Mouse (Mus musculus) hindbrain, embryonic 16.5 days (tissue): Measurements from ENCODE around the gene Gli1. TPM values are rescaled to one million over a fixed set of nuclear protein-coding genes. Genes with fewer than 3 reads are reported as not detected.
A peak's percentile ranks its signal among the peaks of the same experiment; 100 is the strongest.

Experiments used
- ATAC-seq: fragments of 200-750 bp; cut with Nextera tagmentation; 2 replicates; pipeline ENCODE4 v1.8.0; 2017; ENCODE audit warnings: moderate TSS enrichment, moderate library complexity
- H3K27ac ChIP-seq: fragments of 300-500 bp; sonication (generic); 2 replicates; pipeline ENCODE4 v1.5.1; 2014; ENCODE audit warnings: low read depth, mild to moderate bottlenecking, control low read depth, low read length, moderate library complexity
- H3K27me3 ChIP-seq: fragments of 300-500 bp; sonication (generic); replicated peaks from 2 replicates; pipeline ENCODE4 v1.6.1; 2014; ENCODE audit warnings: low read length; ENCODE audit not compliant: control insufficient read depth, insufficient read depth
- H3K36me3 ChIP-seq: fragments of 300-500 bp; sonication (generic); 2 replicates; pipeline ENCODE4 v1.6.1; 2014; ENCODE audit warnings: mild to moderate bottlenecking, low read length, moderate library complexity, mixed read lengths; ENCODE audit not compliant: control insufficient read depth, insufficient read depth
- H3K4me1 ChIP-seq: fragments of 300-500 bp; sonication (generic); 2 replicates; pipeline ENCODE4 v1.6.1; 2014; ENCODE audit warnings: low read depth, low read length; ENCODE audit not compliant: control insufficient read depth, insufficient read depth
- H3K4me2 ChIP-seq: fragments of 300-500 bp; sonication (generic); 2 replicates; pipeline ENCODE4 v1.6.1; 2014; ENCODE audit warnings: mild to moderate bottlenecking, low read length, control low read depth, moderate library complexity
- H3K4me3 ChIP-seq: fragments of 300-500 bp; sonication (generic); 2 replicates; pipeline ENCODE4 v1.5.1; 2014; ENCODE audit warnings: mild to moderate bottlenecking, low read length, control low read depth, moderate library complexity
- H3K9ac ChIP-seq: fragments of 300-500 bp; sonication (generic); 2 replicates; pipeline ENCODE4 v1.6.1; 2014; ENCODE audit warnings: low read depth, mild to moderate bottlenecking, control low read depth, low read length, moderate library complexity
- H3K9me3 ChIP-seq: fragments of 300-500 bp; sonication (generic); 2 replicates; pipeline ENCODE4 v1.6.1; 2014; ENCODE audit warnings: mild to moderate bottlenecking, low read length, moderate library complexity; ENCODE audit not compliant: control insufficient read depth
- WGBS: fragments of 180-500 bp; shearing (Covaris S2); extraction: QIAGEN DNeasy Blood & Tissue Kit; methylation state at CpG from one replicate; pipeline ENCODE4 v1.1.7; 2014; 5-methylcytosine and 5-hydroxymethylcytosine counted together
- polyA plus RNA-seq: library from polyadenylated mRNA; unstranded; fragments of >200 nt; fragmentation: Nextera tagmentation; extraction: Ambion mirVana; gene quantifications from 2 replicates; pipeline ENCODE4 v1.2.1, GENCODE M21; 2015

Gene Gli1
- polyA plus RNA-seq, 1 experiment from 2014 or later = 1.8 TPM

DNA sequence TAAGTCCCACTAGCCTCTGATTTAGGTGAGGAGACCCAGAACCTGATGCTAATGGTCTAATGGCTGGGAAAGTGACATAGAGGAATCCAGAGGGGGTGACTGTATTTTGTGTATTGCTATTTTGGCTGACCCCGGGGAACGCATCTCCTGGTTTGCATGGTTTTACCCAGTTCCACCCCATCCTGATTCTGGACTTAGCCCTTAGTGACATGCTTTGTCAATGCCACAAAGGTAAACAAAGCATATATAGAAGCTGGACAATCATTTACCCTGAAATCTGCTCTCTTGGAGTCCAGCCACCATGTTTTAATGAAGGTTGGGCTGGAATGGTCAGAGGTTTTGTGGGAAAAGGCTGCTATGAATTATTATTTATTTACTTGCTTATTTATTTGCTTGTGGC is 26.5 kb upstream of the Gli1 start:
- H3K36me3 ChIP-seq = no peaks in the 10 kb centered on the region
- no peak overlapping the region for H3K9ac ChIP-seq
- H3K9me3 ChIP-seq = no peaks in the 10 kb centered on the region
- no peaks in the 10 kb centered on the region for H3K4me1 ChIP-seq
- H3K4me2 ChIP-seq = no peak overlapping the region
- no peak for ATAC-seq
- no peak overlapping the region for H3K4me3 ChIP-seq
- no peaks in the 10 kb centered on the region for H3K27me3 ChIP-seq
- no peak overlapping the region for H3K27ac ChIP-seq
- 70% methylated on average over 2 of the region's 2 CpGs for WGBS

DNA sequence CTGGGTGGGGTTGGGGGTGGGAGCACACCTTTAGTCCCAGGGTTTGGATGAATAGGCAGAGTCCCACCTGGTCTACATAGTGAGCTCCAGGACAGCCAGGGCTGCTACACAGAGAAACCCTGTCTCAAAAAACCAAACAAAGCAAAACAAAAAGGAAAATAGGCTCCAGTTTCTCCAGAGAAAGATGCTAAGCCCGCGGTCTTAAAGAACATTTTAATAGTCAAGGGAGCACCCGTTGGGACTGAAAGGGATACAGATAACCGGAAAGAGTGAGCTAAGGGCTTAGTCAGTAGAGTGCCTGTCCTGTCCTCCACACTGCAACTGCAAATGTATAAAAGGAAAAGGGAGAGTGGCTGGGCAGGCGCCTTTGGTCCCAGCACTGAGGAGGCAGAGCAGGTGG is 25.3 kb upstream of the Gli1 start:
- H3K27me3 ChIP-seq = no peaks in the 10 kb centered on the region
- peaks cover 1% of the 10 kb centered on the region; the same call in 1 of the 2 replicates for H3K9me3 ChIP-seq
- no peak overlapping the region for H3K4me3 ChIP-seq
- no peak overlapping the region for H3K27ac ChIP-seq
- WGBS = 71% methylated on average over 5 of the region's 5 CpGs
- no peak overlapping the region for H3K9ac ChIP-seq
- no peak overlapping the region for H3K4me2 ChIP-seq
- no peaks in the 10 kb centered on the region for H3K4me1 ChIP-seq
- no peaks in the 10 kb centered on the region for H3K36me3 ChIP-seq
- ATAC-seq = no peak

DNA sequence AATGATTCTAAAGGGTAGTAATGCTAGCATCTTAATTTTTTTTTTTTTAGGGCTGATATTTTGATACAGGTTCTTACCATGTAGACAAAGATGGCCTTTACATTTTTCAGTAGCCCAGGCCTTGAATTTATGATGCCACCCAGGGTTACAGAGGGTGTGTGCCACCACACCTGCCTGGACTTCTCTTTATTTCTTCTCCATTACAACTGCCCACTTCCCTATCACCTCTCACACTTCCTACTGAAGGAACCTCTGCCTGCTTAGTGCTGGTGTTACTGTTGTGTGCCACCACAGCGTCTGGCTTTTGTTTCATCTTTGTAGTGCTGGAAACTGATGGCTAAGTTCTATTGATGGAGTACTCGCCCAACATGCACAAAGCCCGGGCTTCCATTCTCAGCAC is 18.9 kb upstream of the Gli1 start:
- WGBS = 90% methylated on average over 3 of the region's 3 CpGs
- H3K27ac ChIP-seq = no peak overlapping the region
- H3K27me3 ChIP-seq = no peaks in the 10 kb centered on the region
- no peak overlapping the region for H3K9ac ChIP-seq
- no peak overlapping the region for H3K4me3 ChIP-seq
- peaks cover 2% of the 10 kb centered on the region; the same call in 1 of the 2 replicates for H3K9me3 ChIP-seq
- H3K4me1 ChIP-seq = no peaks in the 10 kb centered on the region
- no peaks in the 10 kb centered on the region for H3K36me3 ChIP-seq
- H3K4me2 ChIP-seq = no peak overlapping the region
- no peak for ATAC-seq

DNA sequence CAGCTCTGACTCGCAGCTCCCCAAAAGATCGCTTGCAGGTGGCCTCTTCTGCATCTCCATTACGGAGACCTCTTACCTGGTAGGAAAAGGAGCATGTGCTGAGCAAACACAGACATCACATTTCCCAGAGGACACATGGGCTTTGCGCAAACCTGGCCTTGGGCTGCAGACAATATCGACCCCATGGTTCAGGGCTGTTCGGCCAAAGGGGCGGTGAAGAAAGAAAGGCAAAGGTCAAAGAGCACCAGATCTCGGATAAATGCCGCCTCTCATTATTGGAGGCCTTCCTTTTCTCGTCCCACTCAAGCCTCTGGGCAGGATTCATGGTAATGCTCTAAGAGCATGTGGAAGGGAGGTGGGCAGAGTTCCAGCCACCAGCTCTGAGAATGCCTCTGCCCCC is 13.6 kb upstream of the Gli1 start:
- H3K4me3 ChIP-seq = no peak overlapping the region
- H3K36me3 ChIP-seq = no peaks in the 10 kb centered on the region
- no peak overlapping the region for H3K4me2 ChIP-seq
- WGBS = 54% methylated on average over 10 of the region's 10 CpGs
- 0 out of 2 replicates have a peak, but pooled peaks cover 2% of the 10 kb centered on the region for H3K27me3 ChIP-seq
- no peaks in the 10 kb centered on the region for H3K9me3 ChIP-seq
- no peak overlapping the region for H3K27ac ChIP-seq
- H3K4me1 ChIP-seq = no peaks in the 10 kb centered on the region
- no peak overlapping the region for H3K9ac ChIP-seq
- no peak for ATAC-seq

DNA sequence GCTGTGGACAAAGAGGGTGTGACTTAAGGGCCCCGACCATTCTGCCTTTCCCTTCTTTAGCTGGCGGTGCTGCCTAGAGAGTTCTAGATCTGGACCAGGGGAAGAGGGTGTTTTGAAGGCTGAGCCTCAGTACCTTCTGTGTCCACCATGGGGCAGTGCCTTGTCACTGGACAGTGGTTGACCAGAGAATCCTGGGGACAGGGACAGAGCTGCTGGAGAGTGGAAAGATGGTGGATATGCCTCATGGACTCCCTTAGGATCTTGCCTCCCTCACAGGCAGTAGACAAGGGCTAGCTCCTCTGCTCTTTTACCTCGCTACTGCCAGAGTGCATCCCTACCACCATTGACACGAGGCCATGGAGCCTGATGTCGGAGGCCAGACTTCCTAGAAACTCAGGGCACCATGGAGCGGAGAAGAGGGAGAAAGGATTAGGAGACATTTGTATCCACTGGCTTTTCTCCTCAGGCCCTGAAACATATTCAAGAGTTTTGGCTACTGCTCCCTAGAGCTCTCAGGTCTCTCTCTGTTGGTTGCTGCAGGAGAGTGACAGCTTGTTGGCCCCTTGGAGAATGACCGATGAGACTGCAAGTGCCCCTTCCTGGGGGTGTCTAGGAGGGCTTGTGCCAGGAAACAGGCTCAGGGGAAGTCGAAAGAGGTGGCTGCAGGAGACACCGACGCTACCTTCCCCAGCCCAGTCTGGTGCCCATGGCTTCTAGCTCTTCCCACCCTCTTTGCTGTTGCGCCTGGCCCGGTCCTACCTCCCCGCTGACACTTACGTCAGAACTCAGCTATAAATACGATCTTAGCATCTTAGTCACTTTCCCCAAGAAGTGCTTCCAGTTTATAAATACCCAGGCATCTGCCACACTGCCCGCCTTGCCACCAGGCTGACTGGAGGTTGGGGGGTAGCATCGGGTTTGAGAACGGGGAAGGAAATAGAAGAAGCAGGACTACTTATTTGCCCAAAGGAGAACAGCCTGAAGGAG is 12.4 kb upstream of the Gli1 start, which contains the start of gene Inhbe:
TSS of gene Inhbe (minus strand) at position 503 of the 987 bp plus-strand sequence.
- H3K27ac ChIP-seq = no peak within 1 kb of the TSS
- no peak within 1 kb of the TSS for H3K4me3 ChIP-seq
- H3K27me3 ChIP-seq = 0 out of 2 replicates have a peak, but pooled peaks cover 2% of the 10 kb centered on the region
- no peak for ATAC-seq
- no peaks in the 10 kb centered on the region for H3K9me3 ChIP-seq
- no peak within 1 kb of the TSS for H3K9ac ChIP-seq
- H3K4me1 ChIP-seq = no peaks in the 10 kb centered on the region
- H3K4me2 ChIP-seq = no peak within 1 kb of the TSS
- 87% methylated on average over 18 of the region's 18 CpGs for WGBS
- no peaks in the 10 kb centered on the region for H3K36me3 ChIP-seq

DNA sequence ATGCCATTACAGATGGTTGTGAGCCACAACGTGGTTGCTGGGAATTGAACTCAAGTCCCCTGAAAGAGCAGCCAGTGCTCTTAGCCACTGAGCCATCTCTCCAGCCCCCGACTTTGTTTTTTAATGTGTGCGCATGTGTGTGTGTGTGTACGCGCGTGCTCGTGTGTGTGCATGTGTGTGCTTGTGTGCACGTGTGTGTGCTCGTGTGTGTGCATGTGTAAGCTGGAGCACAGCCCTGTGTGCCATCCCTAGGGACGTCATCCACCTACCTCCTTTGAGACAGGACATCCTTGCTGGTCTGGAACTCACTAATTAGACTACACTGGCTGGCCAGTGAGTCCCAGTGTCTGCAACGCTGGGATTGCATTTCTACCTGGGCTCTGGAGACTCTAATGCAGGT is 11.0 kb upstream of the Gli1 start:
- no peak overlapping the region for H3K27ac ChIP-seq
- no peak overlapping the region for H3K9ac ChIP-seq
- H3K4me3 ChIP-seq = no peak overlapping the region
- H3K4me2 ChIP-seq = no peak overlapping the region
- H3K4me1 ChIP-seq = no peaks in the 10 kb centered on the region
- 0 out of 2 replicates have a peak, but pooled peaks cover 2% of the 10 kb centered on the region for H3K27me3 ChIP-seq
- no peaks in the 10 kb centered on the region for H3K36me3 ChIP-seq
- no peak for ATAC-seq
- no peaks in the 10 kb centered on the region for H3K9me3 ChIP-seq
- WGBS = 92% methylated on average over 11 of the region's 11 CpGs

DNA sequence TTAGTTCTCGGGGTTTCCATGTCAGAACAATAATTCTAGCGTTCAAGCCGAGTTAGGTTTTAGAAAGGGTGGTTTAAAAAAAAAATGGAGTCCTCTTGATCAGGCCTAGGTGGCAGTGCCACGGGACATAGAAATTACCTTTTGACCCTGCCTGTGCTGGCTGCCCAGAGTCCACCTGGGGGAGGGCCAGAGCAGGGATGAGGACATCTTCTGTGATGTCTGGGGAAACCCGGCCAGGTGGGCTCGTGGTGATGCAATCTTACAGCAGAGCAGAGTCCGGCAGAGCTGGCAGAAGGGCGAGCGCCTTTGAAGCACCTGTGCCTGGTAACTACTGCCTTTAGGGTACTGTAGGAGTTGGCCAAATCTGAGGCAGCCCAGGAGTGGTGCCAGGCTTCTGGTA is 10.4 kb upstream of the Gli1 start:
- Histone ChIP-seq H3K9ac (no peak overlapping the region), H3K27me3 (0 out of 2 replicates have a peak, but pooled peaks cover 2% of the 10 kb centered on the region), H3K9me3 (no peaks in the 10 kb centered on the region), H3K4me3 (no peak overlapping the region), H3K4me1 (no peaks in the 10 kb centered on the region), H3K36me3 (no peaks in the 10 kb centered on the region), H3K4me2 (no peak overlapping the region), H3K27ac (no peak overlapping the region)
- 90% methylated on average over 9 of the region's 9 CpGs for WGBS
- ATAC-seq = no peak

DNA sequence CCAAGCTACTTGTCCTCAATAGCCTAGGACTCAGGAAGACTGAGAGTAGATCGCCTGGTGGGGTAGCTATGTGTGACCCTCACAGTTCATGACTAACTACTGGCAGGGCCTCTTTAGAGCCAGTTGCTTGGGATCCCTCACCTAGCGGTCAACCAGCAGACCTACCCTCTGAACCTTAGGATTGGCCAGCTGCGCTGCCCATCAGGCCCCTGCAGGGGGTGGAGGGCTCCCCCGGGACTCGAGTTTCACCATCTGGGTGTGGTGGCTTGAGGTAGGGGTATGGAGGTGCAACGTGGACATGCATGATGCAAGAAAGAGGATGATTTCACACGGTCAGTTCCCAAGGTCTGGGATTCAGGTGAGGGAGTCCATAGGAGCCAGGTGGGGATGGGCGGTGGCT is 9.9 kb upstream of the Gli1 start:
- 83% methylated on average over 8 of the region's 8 CpGs for WGBS
- no peak overlapping the region for H3K4me2 ChIP-seq
- H3K36me3 ChIP-seq = no peaks in the 10 kb centered on the region
- ATAC-seq = no peak
- H3K9ac ChIP-seq = no peak overlapping the region
- 0 out of 2 replicates have a peak, but pooled peaks cover 2% of the 10 kb centered on the region for H3K27me3 ChIP-seq
- no peaks in the 10 kb centered on the region for H3K9me3 ChIP-seq
- no peak overlapping the region for H3K27ac ChIP-seq
- no peak overlapping the region for H3K4me3 ChIP-seq
- no peaks in the 10 kb centered on the region for H3K4me1 ChIP-seq

DNA sequence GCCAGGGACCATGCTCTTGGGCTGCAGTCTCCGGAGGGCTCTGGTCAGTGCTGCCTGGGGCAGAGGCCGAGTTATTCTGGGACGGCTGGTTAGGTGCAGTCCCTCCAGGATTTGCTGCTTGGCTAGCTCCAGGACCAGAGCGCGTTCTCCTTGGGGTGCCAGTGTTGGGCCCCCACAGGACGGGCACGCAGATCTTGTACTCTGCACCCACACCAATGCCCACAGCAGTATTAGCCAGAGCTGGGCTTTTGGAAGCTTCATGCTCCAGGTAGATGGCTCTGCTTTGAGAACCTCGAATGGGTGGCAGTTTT is 9.5 kb upstream of the Gli1 start:
- no peak overlapping the region for H3K27ac ChIP-seq
- ATAC-seq = peak; percentile 14; the same call in 1 of the 2 replicates
- no peaks in the 10 kb centered on the region for H3K9me3 ChIP-seq
- H3K4me2 ChIP-seq = no peak overlapping the region; the same call in 1 of the 2 replicates
- H3K36me3 ChIP-seq = no peaks in the 10 kb centered on the region
- H3K4me3 ChIP-seq = no peak overlapping the region
- no peak overlapping the region for H3K9ac ChIP-seq
- H3K4me1 ChIP-seq = no peaks in the 10 kb centered on the region
- 86% methylated on average over 8 of the region's 8 CpGs for WGBS
- H3K27me3 ChIP-seq = 0 out of 2 replicates have a peak, but pooled peaks cover 2% of the 10 kb centered on the region
